Mouse (Mus musculus) E14TG2a.4 (cell line): ENCODE measurements at regions not wholly inside any gene's neighbourhood (a gene's known extent, or its start where the extent isn't known, plus 50 kb on each side); places are given as distances from the start of the nearest gene placed in this dataset.

Experiments
- CTCF ChIP-seq: conservative IDR thresholded peaks from 2 replicates; pipeline ENCODE4 v1.5.1; 2014; ENCODE audit warnings: low read length
- NANOG ChIP-seq: IDR thresholded peaks from 2 replicates; pipeline ENCODE4 v1.6.1; 2014; ENCODE audit warnings: borderline replicate concordance, low read length, mixed read lengths
- POU5F1 ChIP-seq: IDR thresholded peaks from 2 replicates; pipeline ENCODE4 v1.6.1; 2014; ENCODE audit warnings: low read length, borderline replicate concordance

GRCm38 (mm10) chr17:13541249-13541648 is 186.9 kb downstream of the Tcp10c start:
- TF ChIP-seq CTCF = no peak
- no peak for TF ChIP-seq NANOG
- no peak for TF ChIP-seq POU5F1
